Mouse (Mus musculus) hindbrain, embryonic 16.5 days (tissue): ENCODE measurements around the gene Tulp2. TPM values are rescaled to one million over a fixed set of nuclear protein-coding genes. Genes with fewer than 3 reads are reported as not detected.
"Not testable (repeated sequence)": the region's sequence is repeated elsewhere in the genome, so short reads cannot be mapped to it uniquely, and the experiment has no call there.

ENCODE experiments used
- ATAC-seq: fragments of 200-750 bp; cut with Nextera tagmentation; 2 replicates; pipeline ENCODE4 v1.8.0; 2017; ENCODE audit warnings: moderate TSS enrichment, moderate library complexity
- H3K27ac ChIP-seq: fragments of 300-500 bp; sonication (generic); 2 replicates; pipeline ENCODE4 v1.5.1; 2014; ENCODE audit warnings: low read depth, mild to moderate bottlenecking, control low read depth, low read length, moderate library complexity
- H3K27me3 ChIP-seq: fragments of 300-500 bp; sonication (generic); replicated peaks from 2 replicates; pipeline ENCODE4 v1.6.1; 2014; ENCODE audit warnings: low read length; ENCODE audit not compliant: control insufficient read depth, insufficient read depth
- H3K36me3 ChIP-seq: fragments of 300-500 bp; sonication (generic); 2 replicates; pipeline ENCODE4 v1.6.1; 2014; ENCODE audit warnings: mild to moderate bottlenecking, low read length, moderate library complexity, mixed read lengths; ENCODE audit not compliant: control insufficient read depth, insufficient read depth
- H3K4me1 ChIP-seq: fragments of 300-500 bp; sonication (generic); 2 replicates; pipeline ENCODE4 v1.6.1; 2014; ENCODE audit warnings: low read depth, low read length; ENCODE audit not compliant: control insufficient read depth, insufficient read depth
- H3K4me2 ChIP-seq: fragments of 300-500 bp; sonication (generic); 2 replicates; pipeline ENCODE4 v1.6.1; 2014; ENCODE audit warnings: mild to moderate bottlenecking, low read length, control low read depth, moderate library complexity
- H3K4me3 ChIP-seq: fragments of 300-500 bp; sonication (generic); 2 replicates; pipeline ENCODE4 v1.5.1; 2014; ENCODE audit warnings: mild to moderate bottlenecking, low read length, control low read depth, moderate library complexity
- H3K9ac ChIP-seq: fragments of 300-500 bp; sonication (generic); 2 replicates; pipeline ENCODE4 v1.6.1; 2014; ENCODE audit warnings: low read depth, mild to moderate bottlenecking, control low read depth, low read length, moderate library complexity
- H3K9me3 ChIP-seq: fragments of 300-500 bp; sonication (generic); 2 replicates; pipeline ENCODE4 v1.6.1; 2014; ENCODE audit warnings: mild to moderate bottlenecking, low read length, moderate library complexity; ENCODE audit not compliant: control insufficient read depth
- WGBS: fragments of 180-500 bp; shearing (Covaris S2); extraction: QIAGEN DNeasy Blood & Tissue Kit; methylation state at CpG from one replicate; pipeline ENCODE4 v1.1.7; 2014; 5-methylcytosine and 5-hydroxymethylcytosine counted together
- polyA plus RNA-seq: library from polyadenylated mRNA; unstranded; fragments of >200 nt; fragmentation: Nextera tagmentation; extraction: Ambion mirVana; gene quantifications from 2 replicates; pipeline ENCODE4 v1.2.1, GENCODE M21; 2015

The Tulp2 gene
- polyA plus RNA-seq, 1 experiment from 2014 or later, result 0.20 TPM

DNA sequence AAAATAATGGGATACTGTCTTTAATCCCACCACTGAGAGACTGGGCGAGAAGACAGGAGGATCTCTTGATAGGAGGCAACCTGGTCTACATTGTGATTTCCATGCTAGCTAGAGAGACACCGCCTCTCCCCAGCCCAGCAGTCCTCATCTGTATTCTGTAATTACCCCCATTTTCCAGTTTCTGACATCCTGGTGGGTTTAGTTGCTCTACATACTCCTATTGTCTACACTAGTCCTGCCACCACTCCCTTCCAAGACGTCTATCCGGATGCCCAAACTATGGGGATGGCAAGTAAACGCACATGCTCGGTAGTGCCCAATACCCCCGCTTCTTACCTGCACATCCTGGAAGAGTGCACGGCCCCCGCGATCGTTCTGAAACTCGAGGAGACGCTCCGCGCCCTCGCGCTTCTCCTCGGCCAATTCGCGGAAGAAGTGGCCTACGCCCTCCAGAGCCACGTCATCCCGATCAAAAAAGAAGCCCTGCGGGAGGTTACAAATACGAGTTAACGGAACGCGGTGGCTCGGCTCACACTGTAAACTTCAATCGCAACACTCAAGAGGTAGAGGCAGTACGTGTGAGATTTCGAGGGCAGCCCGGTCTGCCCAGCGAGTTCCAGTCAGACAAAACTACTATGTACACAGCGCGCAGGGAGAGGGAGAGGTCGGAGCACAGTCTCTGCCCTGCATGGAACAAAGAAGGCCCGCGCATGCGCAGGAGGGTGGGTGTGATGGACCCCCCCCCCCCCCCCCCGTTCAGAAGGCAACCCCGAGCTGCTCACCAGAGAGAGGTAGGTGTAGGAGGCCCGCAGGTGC lies 22.7 kb upstream of the Tulp2 start:
- Histone ChIP-seq H3K9me3 (no peaks in the 10 kb centered on the region), H3K27ac (peak overlapping the region; percentile 93), H3K4me1 (peaks cover 33% of the 10 kb centered on the region), H3K9ac (peak overlapping the region; percentile 68), H3K27me3 (no peaks in the 10 kb centered on the region), H3K36me3 (peaks cover 15% of the 10 kb centered on the region), H3K4me2 (peak overlapping the region; percentile 90), H3K4me3 (peak overlapping the region; percentile 60)
- ATAC-seq, result peak; percentile 66
- under 1% methylated on average over 42 of the region's 43 CpGs for WGBS

DNA sequence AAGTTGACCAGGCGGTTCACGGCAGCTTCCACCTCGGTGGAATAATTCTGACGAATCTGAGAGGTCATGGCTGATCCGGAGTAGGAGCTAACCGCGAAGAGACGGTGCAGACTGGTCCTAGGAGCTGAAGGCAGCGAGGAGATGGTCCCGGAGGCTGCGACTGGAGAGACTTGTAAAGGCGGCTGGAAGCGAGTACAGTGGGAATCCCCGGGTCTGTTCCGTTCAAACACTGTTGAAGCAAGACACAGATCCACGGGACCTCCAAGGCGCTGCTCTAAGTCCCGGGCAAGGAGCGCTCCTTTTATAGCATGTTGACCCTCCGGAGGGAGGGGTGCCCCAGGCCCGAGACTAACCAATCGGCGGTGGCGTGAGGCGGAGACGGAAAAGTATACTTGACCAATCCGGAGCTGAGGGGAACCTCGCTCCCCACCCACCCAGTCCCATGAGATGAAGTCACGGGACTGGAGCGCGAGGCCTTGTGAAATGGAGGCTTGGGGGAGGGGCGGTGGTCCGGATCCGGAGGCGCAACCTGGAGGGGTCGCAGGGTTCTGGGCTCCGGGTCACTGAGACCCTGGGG lies 22.0 kb upstream of the Tulp2 start, which contains the start of gene Ftl1:
Gene Ftl1, minus strand, starts transcription at position 321 of the 577 bp plus-strand sequence.
- H3K36me3 ChIP-seq, H3K9me3 ChIP-seq, H3K27me3 ChIP-seq: not testable (repeated sequence)
- ATAC-seq, result peak; percentile 96
- H3K4me3 ChIP-seq, result peak within 1 kb of the TSS; percentile 60
- H3K4me1 ChIP-seq, result peaks cover 33% of the 10 kb centered on the region
- peak within 1 kb of the TSS; percentile 93 for H3K27ac ChIP-seq
- under 1% methylated on average over 24 of the region's 37 CpGs for WGBS
- peak within 1 kb of the TSS; percentile 90 for H3K4me2 ChIP-seq
- H3K9ac ChIP-seq, result peak within 1 kb of the TSS; percentile 68

DNA sequence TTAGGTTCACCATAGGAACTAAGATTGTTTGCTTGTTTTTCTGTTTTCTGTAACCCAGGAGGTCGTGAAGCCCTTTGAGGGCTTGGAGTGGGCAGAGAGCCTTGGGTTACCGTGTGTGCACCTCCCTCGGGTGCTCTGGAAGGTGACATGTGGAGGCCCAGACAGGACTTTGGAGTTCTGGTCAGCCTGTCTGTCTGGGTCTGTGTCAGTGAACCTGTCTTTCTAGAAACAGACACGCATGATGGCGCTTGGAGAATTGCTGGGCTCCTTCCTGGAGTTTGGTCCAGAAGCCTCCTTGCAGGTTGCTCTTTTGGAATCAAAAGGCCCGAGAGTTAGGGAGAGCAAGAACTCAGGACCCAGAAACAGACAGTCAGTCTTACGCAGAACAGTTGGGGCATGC lies 21.3 kb upstream of the Tulp2 start:
- 69% methylated on average over 7 of the region's 7 CpGs for WGBS
- peaks cover 4% of the 10 kb centered on the region for H3K36me3 ChIP-seq
- peak overlapping the region; percentile 60; the same call in 1 of the 2 replicates for H3K4me3 ChIP-seq
- no peaks in the 10 kb centered on the region for H3K9me3 ChIP-seq
- H3K27me3 ChIP-seq, result no peaks in the 10 kb centered on the region
- H3K27ac ChIP-seq, result peak overlapping the region; percentile 78
- peaks cover 39% of the 10 kb centered on the region for H3K4me1 ChIP-seq
- no peak for ATAC-seq
- H3K9ac ChIP-seq, result no peak overlapping the region
- peak overlapping the region; percentile 53 for H3K4me2 ChIP-seq

GRCm38 (mm10) chr7:45460860-45461314 lies 20.8 kb upstream of the Tulp2 start:
- Histone ChIP-seq H3K27ac (peak overlapping the region; percentile 78), H3K9me3 (no peaks in the 10 kb centered on the region), H3K4me1 (peaks cover 44% of the 10 kb centered on the region), H3K4me3 (no peak overlapping the region), H3K4me2 (peak overlapping the region; percentile 10; the same call in 1 of the 2 replicates), H3K9ac (no peak overlapping the region), H3K27me3 (no peaks in the 10 kb centered on the region), H3K36me3 (peaks cover 4% of the 10 kb centered on the region)
- 21% methylated on average over 13 of the region's 13 CpGs for WGBS
- ATAC-seq, result no peak

GRCm38 (mm10) chr7:45461326-45461725 lies 20.4 kb upstream of the Tulp2 start:
- no peak overlapping the region for H3K4me2 ChIP-seq
- H3K4me1 ChIP-seq, result peaks cover 44% of the 10 kb centered on the region
- peak overlapping the region; percentile 78 for H3K27ac ChIP-seq
- 62% methylated on average over 4 of the region's 5 CpGs for WGBS
- no peaks in the 10 kb centered on the region for H3K9me3 ChIP-seq
- no peaks in the 10 kb centered on the region for H3K27me3 ChIP-seq
- H3K36me3 ChIP-seq, result peaks cover 4% of the 10 kb centered on the region
- H3K4me3 ChIP-seq, result no peak overlapping the region
- no peak for ATAC-seq
- H3K9ac ChIP-seq, result no peak overlapping the region

GRCm38 (mm10) chr7:45461781-45462180 lies 19.9 kb upstream of the Tulp2 start:
- ATAC-seq, result no peak
- Histone ChIP-seq H3K4me1 (peaks cover 39% of the 10 kb centered on the region), H3K9ac (no peak overlapping the region), H3K9me3 (no peaks in the 10 kb centered on the region), H3K27ac (no peak overlapping the region), H3K36me3 (peaks cover 4% of the 10 kb centered on the region), H3K4me2 (no peak overlapping the region), H3K4me3 (no peak overlapping the region), H3K27me3 (no peaks in the 10 kb centered on the region)
- WGBS, result 94% methylated on average over 4 of the region's 4 CpGs

GRCm38 (mm10) chr7:45462325-45462724 lies 19.4 kb upstream of the Tulp2 start:
- Histone ChIP-seq H3K4me3 (no peak overlapping the region), H3K27ac (no peak overlapping the region), H3K4me1 (peaks cover 37% of the 10 kb centered on the region), H3K27me3 (no peaks in the 10 kb centered on the region), H3K9ac (no peak overlapping the region), H3K4me2 (no peak overlapping the region), H3K9me3 (no peaks in the 10 kb centered on the region), H3K36me3 (peaks cover 4% of the 10 kb centered on the region)
- ATAC-seq, result no peak
- WGBS, result 94% methylated on average over 4 of the region's 4 CpGs

GRCm38 (mm10) chr7:45462868-45463267 lies 18.8 kb upstream of the Tulp2 start:
- WGBS, result 80% methylated on average over 4 of the region's 4 CpGs
- H3K27me3 ChIP-seq, H3K4me2 ChIP-seq, H3K36me3 ChIP-seq, H3K4me3 ChIP-seq, H3K9me3 ChIP-seq, ATAC-seq, H3K27ac ChIP-seq, H3K9ac ChIP-seq: not testable (repeated sequence)
- peaks cover 32% of the 10 kb centered on the region for H3K4me1 ChIP-seq

DNA sequence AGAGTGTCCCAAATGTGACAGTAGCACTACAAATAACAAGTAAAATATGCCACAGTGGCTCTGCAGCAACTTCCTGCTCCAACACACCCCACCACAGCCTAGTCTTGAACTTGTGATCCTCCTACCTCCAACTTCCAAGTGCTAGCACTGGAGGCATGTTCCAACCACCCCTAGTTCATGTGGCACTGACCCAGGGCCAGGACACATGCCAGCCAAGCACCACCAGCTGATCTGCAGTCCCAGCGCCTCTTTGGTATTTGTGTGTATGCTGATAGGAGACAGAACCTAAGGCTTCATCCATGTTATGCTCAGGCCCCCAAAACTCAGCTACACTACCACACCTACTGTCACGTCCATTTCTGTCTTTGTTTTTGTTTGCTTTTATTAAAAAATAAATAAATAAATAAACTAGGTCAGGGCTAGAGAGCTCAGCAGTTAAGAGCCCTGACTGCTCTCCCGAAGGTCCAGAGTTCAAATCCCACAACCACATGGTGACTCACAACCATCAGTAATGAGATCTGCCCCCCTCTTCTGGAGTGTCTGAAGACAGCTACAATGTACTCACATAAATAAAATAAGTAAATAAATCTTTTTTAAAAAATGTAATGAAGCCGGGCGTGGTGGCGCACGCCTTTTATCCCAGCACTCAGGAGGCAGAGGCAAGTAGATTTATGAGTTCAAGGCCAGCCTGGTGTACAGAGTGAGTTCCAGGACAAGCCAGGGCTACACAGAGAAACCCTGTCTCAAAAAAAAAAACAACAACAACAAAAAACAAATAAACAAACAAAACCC lies 17.5 kb upstream of the Tulp2 start:
- WGBS, result 95% methylated on average over 7 of the region's 7 CpGs
- Histone ChIP-seq H3K9me3 (no peaks in the 10 kb centered on the region), H3K27ac (no peak overlapping the region), H3K4me1 (peaks cover 28% of the 10 kb centered on the region), H3K4me3 (no peak overlapping the region), H3K4me2 (no peak overlapping the region), H3K36me3 (peaks cover 4% of the 10 kb centered on the region), H3K27me3 (no peaks in the 10 kb centered on the region), H3K9ac (no peak overlapping the region)
- no peak for ATAC-seq
